Mouse (Mus musculus) CH12.LX (cell line): ENCODE measurements around the gene Aes. TPM values are rescaled to one million over a fixed set of nuclear protein-coding genes. Genes with fewer than 3 reads are reported as not detected.

Source experiments
- DNase-seq: peaks from one replicate; pipeline ENCODE4 v3.0.0-alpha.2; 2013; ENCODE audit errors: extremely low read depth
- H3K27ac ChIP-seq: 2 replicates; pipeline ENCODE4 v1.5.1; 2012; ENCODE audit warnings: low read depth, mild to moderate bottlenecking, control low read depth, moderate library complexity; ENCODE audit not compliant: insufficient read depth
- H3K27me3 ChIP-seq: replicated peaks from 2 replicates; pipeline ENCODE3; 2012; ENCODE audit warnings: inconsistent platforms
- H3K36me3 ChIP-seq, 2 experiments: replicated peaks in 1 of 2; 2 replicates each; pipeline versions ENCODE3 to v1.6.1; 2012; ENCODE audit warnings: inconsistent platforms in 1 of 2, low read length in 1 of 2, mild to moderate bottlenecking in 1 of 2, mixed read lengths in 1 of 2, moderate library complexity in 1 of 2; ENCODE audit not compliant: control insufficient read depth in 1 of 2, insufficient read depth in 1 of 2
- H3K4me1 ChIP-seq, 2 experiments: 2 replicates each; pipeline ENCODE4 v1.6.1; 2012; ENCODE audit warnings: inconsistent platforms in 1 of 2, moderate library complexity in 1 of 2; ENCODE audit not compliant: insufficient read depth in 2 of 2, control insufficient read depth in 1 of 2
- H3K4me2 ChIP-seq: 2 replicates; pipeline ENCODE4 v1.6.1; 2012; ENCODE audit warnings: low read depth, mild to moderate bottlenecking, control low read depth; ENCODE audit not compliant: poor library complexity, insufficient read depth, severe bottlenecking
- H3K4me3 ChIP-seq, 3 experiments: fragments of 150-350 bp in 1 of 3; sonication (generic) in 1 of 3; replicated peaks in 1 of 3; 2 replicates each; pipeline versions ENCODE3 to v1.5.1; 2011 to 2012; ENCODE audit warnings: low read depth in 2 of 3, low read length in 2 of 3, mild to moderate bottlenecking in 2 of 3, moderate library complexity in 2 of 3, control low read depth in 1 of 3, improper control_type of control experiment in 1 of 3, inconsistent platforms in 1 of 3, mixed read lengths in 1 of 3; ENCODE audit not compliant: poor library complexity in 1 of 3
- H3K79me2 ChIP-seq: replicated peaks from 2 replicates; pipeline ENCODE4 v1.6.1; 2012; ENCODE audit warnings: mild to moderate bottlenecking, moderate library complexity; ENCODE audit not compliant: control insufficient read depth, poor library complexity, insufficient read depth, severe bottlenecking; ENCODE audit errors: extremely low read depth
- H3K9ac ChIP-seq: 2 replicates; pipeline ENCODE4 v1.6.1; 2012; ENCODE audit warnings: low read depth, mild to moderate bottlenecking, control low read depth, moderate library complexity; ENCODE audit not compliant: insufficient read depth
- H3K9me3 ChIP-seq: replicated peaks from 2 replicates; pipeline ENCODE3; 2012; ENCODE audit warnings: low read length, inconsistent platforms, mixed read lengths
- BHLHE40 ChIP-seq: IDR thresholded peaks from 2 replicates; pipeline ENCODE4 v1.6.1; 2011; ENCODE audit warnings: mild to moderate bottlenecking, low read depth, low read length, improper control_type of control experiment
- CHD1 ChIP-seq: IDR thresholded peaks from 2 replicates; pipeline ENCODE4 v1.6.1; 2012; ENCODE audit warnings: low read depth, low read length, improper control_type of control experiment, inconsistent platforms
- CHD2 ChIP-seq: IDR thresholded peaks from 2 replicates; pipeline ENCODE4 v1.6.1; 2011; ENCODE audit warnings: low read length, improper control_type of control experiment
- CTCF ChIP-seq, 2 experiments: IDR thresholded peaks in 1 of 2; conservative IDR thresholded peaks in 1 of 2; 2 replicates each; pipeline ENCODE4 v1.5.1; 2011 to 2012; ENCODE audit warnings: low read depth in 2 of 2, low read length in 2 of 2, improper control_type of control experiment in 1 of 2, inconsistent platforms in 1 of 2, mild to moderate bottlenecking in 1 of 2, moderate library complexity in 1 of 2
- ELF1 ChIP-seq: IDR thresholded peaks from 2 replicates; pipeline ENCODE4 v1.6.1; 2014; ENCODE audit warnings: low read depth, mild to moderate bottlenecking, inconsistent platforms, low read length, improper control_type of control experiment
- EP300 ChIP-seq: IDR thresholded peaks from 2 replicates; pipeline ENCODE4 v1.6.1; 2011; ENCODE audit warnings: low read length, improper control_type of control experiment
- GABPA ChIP-seq: IDR thresholded peaks from 2 replicates; pipeline ENCODE4 v1.6.1; 2012; ENCODE audit warnings: low read depth, low read length, improper control_type of control experiment, inconsistent platforms; ENCODE audit not compliant: insufficient replicate concordance
- HCFC1 ChIP-seq: IDR thresholded peaks from 2 replicates; pipeline ENCODE4 v1.6.1; 2012; ENCODE audit warnings: low read depth, mild to moderate bottlenecking, inconsistent platforms, low read length, improper control_type of control experiment
- KAT2A ChIP-seq: IDR thresholded peaks from 2 replicates; pipeline ENCODE4 v1.6.1; 2012; ENCODE audit warnings: low read length, improper control_type of control experiment, inconsistent platforms; ENCODE audit not compliant: insufficient replicate concordance
- MAFK ChIP-seq: IDR thresholded peaks from 2 replicates; pipeline ENCODE4 v1.6.1; 2011; ENCODE audit warnings: low read length, improper control_type of control experiment; ENCODE audit not compliant: insufficient replicate concordance
- MXI1 ChIP-seq: IDR thresholded peaks from 2 replicates; pipeline ENCODE4 v1.6.1; 2011; ENCODE audit warnings: mild to moderate bottlenecking, low read depth, low read length, improper control_type of control experiment
- RAD21 ChIP-seq: IDR thresholded peaks from 2 replicates; pipeline ENCODE4 v1.6.1; 2011; ENCODE audit warnings: low read depth, mild to moderate bottlenecking, low read length, improper control_type of control experiment, moderate library complexity
- SMC3 ChIP-seq: IDR thresholded peaks from 2 replicates; pipeline ENCODE4 v1.6.1; 2011; ENCODE audit warnings: low read depth, low read length, improper control_type of control experiment
- UBTF ChIP-seq: IDR thresholded peaks from 2 replicates; pipeline ENCODE4 v1.6.1; 2012; ENCODE audit warnings: low read depth, mild to moderate bottlenecking, inconsistent platforms, low read length, improper control_type of control experiment, moderate library complexity
- ZNF384 ChIP-seq: IDR thresholded peaks from 2 replicates; pipeline ENCODE4 v1.6.1; 2012; ENCODE audit warnings: low read depth, low read length, improper control_type of control experiment, inconsistent platforms
- dilution Hi-C: fragments of 300-500 bp; cut with MboI; formaldehyde crosslinking; loops from 2 replicates; pipeline ENCODE4 v1.14.3; 2020; ENCODE audit warnings: low sequenced_read_pairs; ENCODE audit not compliant: extremely low pct_unique_long_range_greater_than_20kb, extremely low pct_ligation_motif_present
- in situ Hi-C: fragments of 300-500 bp; cut with MboI; formaldehyde crosslinking; loops from 3 replicates; pipeline ENCODE4 v1.14.3; 2019; ENCODE audit warnings: low sequenced_read_pairs, low pct_ligation_motif_present, low pct_unique_long_range_greater_than_20kb, mixed read lengths
- polyA plus RNA-seq: library from polyadenylated mRNA; unstranded; fragments of >175 nt; gene quantifications from 2 replicates; pipeline ENCODE4 v1.2.1, GENCODE M21; 2012; ENCODE audit warnings: low read depth; ENCODE audit not compliant: insufficient read length
- total RNA-seq, 2 experiments: library from RNA; depleted of rRNA; stranded (reverse); fragments of 300-350 nt in 1 of 2; fragments of >200 nt in 1 of 2; gene quantifications; 2 replicates each; pipeline ENCODE4 v1.2.3; 2012 to 2014

Gene Aes
- total and polyA plus RNA-seq, 3 experiments: 11.5 to 114 (median 25.1) TPM

- DNase-seq: no peak
- dilution Hi-C loops: no loop called here
- in situ Hi-C loops: no loop called here
- Histone ChIP-seq H3K27me3 (no peaks in the 10 kb centered on the region), H3K4me2 (no peak overlapping the region), H3K4me3 (no peak overlapping the region), H3K9me3 (no peaks in the 10 kb centered on the region), H3K9ac (no peak overlapping the region), H3K4me1 (peaks cover 9 to 56% of the 10 kb centered on the region in 2 experiments), H3K36me3 (peaks cover 23 to 90% of the 10 kb centered on the region in 2 experiments), H3K27ac (no peak overlapping the region), H3K79me2 (no peaks in the 10 kb centered on the region)
- TF ChIP-seq RAD21 (peak; percentile 14), SMC3 (peak; percentile 10; the same call in 1 of the 2 replicates), CHD1 (no peak), HCFC1 (no peak), CTCF (conservative IDR thresholded peaks at IDR 0.05 in 1 of 2, IDR thresholded peaks at IDR 0.05 in 1 of 2; ENCODE audit: low read depth in 2 of 2, low read length in 2 of 2) (peak; percentile 54 to 76)
Observed at GRCm38 (mm10) chr10:81536734-81537133, 22.6 kb upstream of the Aes start.

GRCm38 (mm10) chr10:81537429-81537828, 21.9 kb upstream of the Aes start:
- dilution Hi-C loops: no loop called here
- Histone ChIP-seq H3K36me3 (peaks cover 19 to 90% of the 10 kb centered on the region in 2 experiments), H3K9ac (no peak overlapping the region), H3K27me3 (no peaks in the 10 kb centered on the region), H3K9me3 (no peaks in the 10 kb centered on the region), H3K4me3 (no peak overlapping the region), H3K79me2 (no peaks in the 10 kb centered on the region)
- DNase-seq: no peak
- TF ChIP-seq ZNF384 (no peak), MAFK (no peak), MXI1 (no peak), ELF1 (no peak), CHD2 (no peak), HCFC1 (no peak), EP300 (no peak), BHLHE40 (no peak), CHD1 (no peak), KAT2A (no peak), UBTF (no peak), GABPA (no peak)
- TF ChIP-seq, all 38 proteins: peak for 0
- in situ Hi-C loops: no loop called here
- H3K27ac ChIP-seq: no peak overlapping the region
- H3K4me2 ChIP-seq: no peak overlapping the region
- H3K4me1 ChIP-seq: peaks cover 9 to 61% of the 10 kb centered on the region in 2 experiments
